Mouse (Mus musculus): ENCODE data around the gene Ahr.

The Ahr gene

DNA sequence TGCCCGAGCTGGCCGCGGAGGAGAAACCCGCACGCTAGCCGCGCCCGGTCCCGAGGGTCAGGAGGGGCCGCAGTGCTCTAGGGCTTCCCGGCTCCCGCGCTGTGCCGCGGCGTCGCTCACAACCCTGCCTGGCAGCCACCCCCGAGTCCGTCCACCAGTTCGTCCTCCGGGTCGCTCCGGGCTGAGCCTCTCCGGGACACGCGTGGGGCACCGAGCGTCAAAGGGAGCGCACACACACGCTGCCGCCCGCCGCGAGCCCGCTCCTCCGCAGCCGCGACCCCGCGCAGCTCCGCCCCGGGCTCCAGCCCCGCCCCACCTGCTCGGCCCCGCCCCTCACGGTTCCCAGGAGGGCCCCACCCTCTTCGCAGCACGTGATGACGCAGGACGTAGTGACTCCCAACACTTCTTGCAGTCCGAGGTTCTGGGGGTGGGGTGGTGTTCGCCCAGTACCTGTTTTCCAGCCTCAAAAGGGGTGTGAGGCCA, at the start of gene Ahr:
Ahr (minus strand) TSS at position 285 of the 483 bp plus-strand sequence.
- DNase-seq = peak; percentile 87

DNA sequence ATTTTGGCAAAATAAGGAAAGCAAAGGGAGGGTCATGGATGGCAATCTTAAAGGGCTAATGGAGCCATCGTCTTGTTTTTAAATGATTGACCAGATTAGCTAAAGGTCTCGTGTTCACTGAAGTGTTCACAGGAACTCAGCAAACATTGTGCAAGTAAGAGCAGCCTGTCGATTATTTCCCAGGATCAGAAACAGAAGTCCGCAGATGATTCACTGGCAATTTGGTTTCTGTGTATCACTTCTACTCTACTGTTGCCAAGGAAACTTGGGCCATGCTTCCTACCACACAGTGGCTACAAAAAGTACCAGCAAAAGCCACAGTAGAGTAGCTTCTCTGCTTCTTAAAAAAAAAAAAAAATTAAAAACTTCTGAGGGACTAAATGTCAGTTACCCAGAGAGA, 44.0 kb upstream of the Ahr start:
- DNase-seq = no peak

DNA sequence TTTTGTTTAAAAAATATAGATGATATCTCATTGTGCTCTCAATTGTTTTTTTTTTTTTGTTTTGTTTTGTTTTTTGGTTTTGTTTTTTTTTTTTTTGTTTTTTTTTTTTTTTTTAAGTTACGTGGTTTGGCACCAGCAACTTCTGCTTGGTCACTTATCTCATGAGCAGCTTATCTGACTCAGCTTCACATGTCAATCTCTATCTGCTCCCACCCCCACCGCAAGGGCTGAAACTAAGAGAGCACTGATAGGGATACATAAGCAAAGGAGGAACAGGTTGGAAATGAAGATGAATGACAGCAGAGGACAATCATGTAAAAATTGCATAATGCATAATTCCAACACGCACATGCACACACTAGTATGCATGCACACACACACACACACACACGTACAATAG, 41.3 kb upstream of the Ahr start:
- no peak for DNase-seq

DNA sequence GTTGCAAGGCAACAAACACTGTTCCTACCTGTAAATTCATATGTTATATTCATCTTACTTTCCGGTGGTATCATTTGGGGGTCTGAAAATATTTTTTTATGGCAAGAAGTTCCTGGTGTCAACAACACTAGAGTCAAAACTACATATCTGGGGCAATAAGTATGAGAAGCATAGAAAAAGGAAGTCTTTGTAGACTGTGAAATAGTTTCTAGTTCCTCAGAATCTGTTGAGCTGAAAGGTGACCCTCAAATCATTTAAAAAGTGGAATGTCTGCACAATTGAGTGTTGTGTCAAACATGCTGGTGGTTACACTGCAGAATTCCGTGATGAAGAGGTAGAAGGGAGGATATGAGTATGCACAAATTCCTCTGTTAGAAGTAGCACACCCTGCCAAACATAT, 38.9 kb upstream of the Ahr start:
- no peak for DNase-seq

DNA sequence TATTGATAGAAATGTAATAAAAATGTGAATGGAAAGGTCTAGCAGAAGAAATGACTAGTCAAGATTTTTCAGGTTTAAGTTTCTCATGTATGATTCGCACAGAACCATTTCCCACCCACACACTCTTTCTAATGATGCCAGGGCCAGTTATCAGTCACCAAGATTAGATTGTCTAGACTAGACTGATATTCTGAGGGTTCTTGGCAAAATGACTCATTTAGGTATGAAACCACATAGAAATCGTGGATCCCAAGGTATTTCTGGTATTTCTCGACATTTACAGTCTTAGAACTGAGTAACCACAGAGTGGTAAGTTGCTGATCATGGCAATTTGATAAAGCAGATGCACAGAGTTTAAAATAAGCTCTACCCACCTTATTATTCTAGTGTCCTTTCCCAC, 28.0 kb upstream of the Ahr start:
- no peak for DNase-seq

DNA sequence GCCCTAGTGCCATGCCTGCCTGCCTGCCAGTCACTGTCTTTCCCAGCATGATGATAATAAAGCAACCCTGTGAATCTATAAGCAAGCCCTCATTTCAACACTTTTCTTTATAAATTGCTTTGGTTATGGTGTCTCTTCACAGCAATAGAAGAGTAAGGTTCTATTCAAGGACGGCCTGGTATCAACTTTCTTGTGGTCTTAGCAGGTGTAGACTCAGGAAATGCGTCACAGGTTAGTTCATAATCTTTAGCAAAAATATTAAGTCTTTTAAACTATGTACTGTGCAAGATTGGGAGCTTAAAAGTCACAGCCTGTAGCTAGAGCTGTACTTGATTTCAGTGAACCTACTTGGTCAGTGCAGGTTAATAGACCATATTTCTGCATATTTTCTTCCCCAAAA, 24.0 kb upstream of the Ahr start:
- DNase-seq = no peak

DNA sequence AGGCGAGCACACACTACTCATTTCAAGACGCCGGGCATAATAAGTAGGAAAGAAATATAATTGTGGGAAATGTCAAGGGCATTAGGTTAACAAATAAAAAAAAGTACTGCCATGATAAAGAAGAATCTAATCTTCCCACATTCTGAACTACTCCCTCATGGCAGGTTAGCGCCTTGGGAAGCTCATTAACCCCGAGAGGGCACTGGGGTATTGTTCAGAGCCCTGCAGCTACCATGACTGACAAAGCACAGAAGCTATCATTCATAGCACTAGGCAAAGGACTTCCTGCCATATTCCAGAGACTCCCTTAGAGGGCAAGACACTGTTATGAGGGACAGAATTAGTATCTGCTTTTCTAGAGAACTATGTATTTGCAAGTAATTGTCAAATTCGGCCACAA, 21.1 kb upstream of the Ahr start:
- no peak for DNase-seq

DNA sequence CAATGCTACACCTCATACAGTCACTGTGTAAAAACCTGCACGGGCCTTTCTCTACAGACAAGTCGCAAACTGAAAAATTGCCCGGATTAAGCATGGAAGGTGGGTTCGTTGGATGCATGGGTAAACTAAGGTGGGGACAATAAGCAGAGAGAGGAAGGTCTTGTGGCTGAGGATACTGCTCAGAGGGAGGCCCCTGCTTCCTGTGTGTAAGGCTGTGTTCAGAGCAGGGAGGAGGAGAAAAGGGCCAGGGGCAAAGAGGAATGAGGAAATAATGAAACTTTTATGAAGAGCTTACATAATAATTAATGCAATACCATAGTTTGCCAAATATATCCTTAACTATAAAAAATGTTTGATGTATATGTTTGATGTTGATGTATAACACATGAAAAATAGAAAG, 19.5 kb upstream of the Ahr start:
- no peak for DNase-seq

DNA sequence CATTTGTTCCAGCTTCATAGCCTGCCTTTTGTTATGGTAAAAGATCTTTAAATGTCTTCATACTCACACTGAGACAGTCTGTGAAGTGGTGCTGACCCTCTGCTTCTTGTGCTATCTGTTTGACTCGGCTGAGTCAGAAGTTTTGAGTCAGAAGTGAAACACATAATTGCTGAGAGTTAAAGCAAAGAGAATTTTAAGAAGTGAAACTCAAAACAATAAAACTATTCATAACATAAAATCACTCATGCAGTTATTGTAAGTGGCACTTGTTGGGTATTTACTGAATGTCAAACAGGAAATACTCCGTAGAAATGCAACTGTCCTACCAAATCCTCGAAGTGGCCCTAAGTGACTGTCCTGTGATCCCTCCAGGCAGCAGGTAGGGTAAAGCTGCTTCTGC, 18.3 kb upstream of the Ahr start:
- DNase-seq = no peak

DNA sequence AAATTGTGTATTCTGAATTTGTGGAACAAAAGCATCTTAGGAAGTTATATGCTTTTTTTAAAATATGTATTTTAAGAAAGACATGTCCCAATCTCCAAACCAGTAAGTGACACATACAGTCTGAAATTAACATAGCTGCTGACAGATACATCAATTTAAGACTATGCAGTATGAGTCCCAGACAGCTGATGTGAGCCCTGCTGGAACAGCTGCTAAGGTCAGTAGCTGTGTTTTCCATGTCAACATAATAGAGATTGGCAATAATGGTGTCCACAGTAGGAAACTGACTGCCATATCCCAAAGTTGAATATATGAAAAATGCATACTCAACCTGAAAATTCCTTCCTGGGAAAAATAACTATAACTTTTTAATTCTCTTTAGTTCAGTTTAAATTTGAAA, 15.5 kb upstream of the Ahr start:
- no peak for DNase-seq

DNA sequence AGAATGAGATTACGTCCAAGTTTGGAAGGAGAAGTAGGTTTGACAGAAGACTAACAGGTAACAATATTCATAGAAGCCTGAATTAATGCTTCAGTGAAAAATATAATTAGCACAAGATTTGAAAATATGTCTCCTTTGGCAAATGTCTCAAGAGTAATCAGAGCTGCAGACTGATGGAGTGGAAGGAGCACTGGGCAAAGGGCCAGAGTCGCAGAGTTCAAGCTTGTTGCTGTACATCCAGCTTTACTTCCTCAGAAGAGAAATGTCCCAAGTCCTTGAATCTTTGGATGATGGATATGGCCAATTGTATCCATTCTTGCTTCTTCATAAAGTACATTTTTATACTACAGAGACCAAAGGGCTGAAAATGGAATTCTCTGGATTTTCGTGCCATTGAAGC, 8.0 kb upstream of the Ahr start:
- DNase-seq = no peak

DNA sequence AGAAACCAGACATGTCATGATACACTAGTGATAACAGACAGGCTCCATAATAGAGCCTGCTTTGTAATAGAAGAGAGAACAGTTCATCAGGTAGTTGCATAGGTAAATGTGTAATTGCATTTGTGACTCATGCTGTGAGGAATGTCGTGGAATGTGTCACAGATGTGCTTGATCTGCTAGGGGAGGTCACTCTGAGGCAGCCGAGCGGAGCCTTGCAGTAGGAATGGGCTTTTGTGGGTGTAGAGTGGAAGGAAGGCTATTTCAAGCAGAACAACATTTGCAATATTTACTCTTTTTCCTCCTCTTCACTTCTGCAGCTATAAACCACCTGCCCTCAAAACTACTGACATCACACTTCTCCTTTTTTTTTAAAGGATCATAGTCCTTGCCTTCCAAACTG, 4.0 kb upstream of the Ahr start:
- no peak for DNase-seq

DNA sequence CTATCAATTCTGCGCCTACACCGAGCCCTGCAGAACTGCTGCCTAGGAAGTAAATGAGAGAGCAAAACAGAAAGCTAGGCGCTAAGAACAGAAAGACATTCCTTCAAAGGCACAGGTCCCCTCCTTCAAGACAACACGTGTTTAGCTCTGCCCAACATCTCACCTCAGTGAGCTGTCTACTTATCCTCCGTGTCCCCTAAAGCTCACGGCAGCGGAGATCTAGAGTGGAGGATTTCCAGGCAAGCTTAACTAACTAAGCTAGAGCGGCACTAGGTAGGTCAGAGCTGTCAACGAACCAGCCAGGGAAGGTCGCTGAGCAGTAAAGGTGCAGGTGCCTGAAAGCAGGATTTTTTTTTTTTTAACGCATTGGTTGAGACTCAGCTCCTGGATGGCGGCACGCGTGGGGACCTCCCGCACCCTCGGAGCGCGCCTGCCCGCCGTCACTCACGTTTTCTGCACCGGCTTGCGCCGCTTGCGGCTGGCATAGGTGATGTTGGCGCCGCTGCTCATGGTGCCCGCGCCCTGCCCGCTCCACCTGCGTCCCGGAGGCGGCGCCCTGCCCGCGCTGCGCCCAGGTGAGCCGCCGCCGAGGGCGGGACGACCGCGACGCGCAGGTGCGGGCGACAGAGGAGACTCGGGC, 604 bp downstream of the Ahr start:
- DNase-seq = peak; percentile 75

DNA sequence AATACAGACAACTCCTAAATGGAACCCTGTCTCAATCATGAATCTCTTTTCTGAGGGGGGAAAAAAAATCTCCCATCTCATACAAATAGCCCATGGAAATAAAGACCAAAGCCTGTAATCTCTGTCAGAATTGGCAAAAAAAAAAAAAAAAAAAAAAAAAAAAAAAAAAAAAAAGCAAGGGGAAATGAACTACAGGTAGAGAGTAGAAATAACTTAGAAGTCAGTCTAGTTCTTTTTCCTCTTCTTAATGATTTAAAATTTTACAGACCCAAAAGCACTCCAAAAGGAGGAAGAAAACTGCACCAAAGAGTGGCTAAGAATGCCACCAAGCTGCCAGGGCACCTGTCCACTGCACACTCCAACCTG, 1.1 kb downstream of the Ahr start:
- DNase-seq = no peak

DNA sequence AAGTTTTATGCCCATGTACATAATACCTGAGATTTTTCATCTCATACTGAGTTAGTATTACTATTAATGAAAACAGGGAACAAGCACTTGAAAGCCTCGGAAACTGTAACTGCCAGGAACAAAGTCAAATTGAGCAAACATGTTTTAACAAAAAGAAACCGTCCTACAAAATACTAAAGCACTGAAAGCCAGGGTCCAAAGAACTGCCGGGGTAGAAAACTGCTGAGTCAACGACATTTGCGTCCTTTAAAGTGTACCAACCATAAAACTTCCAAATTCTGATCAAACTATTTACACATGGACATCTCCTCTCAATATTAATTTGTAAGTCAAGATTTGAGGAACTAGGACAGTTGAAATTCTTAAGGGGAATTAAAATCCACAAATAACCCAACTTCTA, 1.7 kb downstream of the Ahr start:
- no peak for DNase-seq

DNA sequence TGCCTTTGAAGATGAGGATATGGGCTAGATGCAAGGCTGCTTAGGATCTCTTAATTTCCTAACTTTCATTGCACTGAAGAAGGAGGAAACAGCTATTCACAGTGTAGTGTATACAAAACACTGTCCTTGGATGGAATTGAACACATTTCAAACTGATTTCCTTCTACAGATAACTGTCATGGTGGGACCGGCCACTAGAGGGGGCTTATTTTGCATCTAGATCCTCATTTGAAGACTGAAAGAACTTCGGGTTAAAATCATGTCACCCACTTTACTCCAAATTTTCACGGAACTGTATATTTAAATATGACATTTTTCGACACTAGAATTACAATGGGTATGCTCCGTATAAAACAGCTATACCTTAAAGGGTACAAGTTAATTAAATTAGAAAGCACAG, 2.7 kb downstream of the Ahr start:
- DNase-seq = peak; percentile 76

DNA sequence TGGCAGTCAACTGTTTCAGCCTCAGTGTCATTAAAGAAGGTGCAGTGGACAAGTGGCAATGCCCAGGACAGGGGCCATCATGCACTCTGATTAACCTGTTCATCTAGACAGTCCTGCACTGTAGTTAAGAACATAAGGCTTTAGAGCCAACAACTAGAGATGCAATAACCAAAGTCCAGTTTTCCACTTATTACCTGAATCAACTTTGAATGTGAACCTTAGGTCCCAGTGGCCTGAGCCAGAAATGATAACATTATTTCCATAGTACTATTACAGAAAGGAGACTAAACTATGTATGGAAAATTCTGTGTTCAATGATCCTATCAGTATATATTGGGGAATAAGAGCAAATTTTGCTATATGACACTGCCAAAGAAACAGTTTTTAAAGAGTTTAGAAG, 4.3 kb downstream of the Ahr start:
- no peak for DNase-seq

DNA sequence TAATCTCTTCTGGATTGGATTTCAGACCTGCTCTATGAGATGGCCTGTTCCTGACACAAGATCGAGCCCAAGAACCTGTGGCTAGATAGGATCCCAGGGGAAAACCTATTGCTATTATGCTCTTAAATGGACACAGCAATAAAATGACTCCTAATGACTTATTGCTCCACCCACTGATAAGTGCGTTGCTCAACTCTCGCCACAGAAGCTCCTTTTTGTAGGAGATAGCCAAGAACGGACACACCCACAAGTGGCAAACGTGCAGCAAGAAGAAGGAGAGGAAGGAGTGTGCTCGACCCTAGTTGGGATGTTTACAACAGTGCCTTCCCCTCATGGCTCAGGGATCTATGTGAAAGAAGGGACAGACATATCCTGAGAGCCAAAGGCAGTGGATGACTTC, 7.4 kb downstream of the Ahr start:
- no peak for DNase-seq

DNA sequence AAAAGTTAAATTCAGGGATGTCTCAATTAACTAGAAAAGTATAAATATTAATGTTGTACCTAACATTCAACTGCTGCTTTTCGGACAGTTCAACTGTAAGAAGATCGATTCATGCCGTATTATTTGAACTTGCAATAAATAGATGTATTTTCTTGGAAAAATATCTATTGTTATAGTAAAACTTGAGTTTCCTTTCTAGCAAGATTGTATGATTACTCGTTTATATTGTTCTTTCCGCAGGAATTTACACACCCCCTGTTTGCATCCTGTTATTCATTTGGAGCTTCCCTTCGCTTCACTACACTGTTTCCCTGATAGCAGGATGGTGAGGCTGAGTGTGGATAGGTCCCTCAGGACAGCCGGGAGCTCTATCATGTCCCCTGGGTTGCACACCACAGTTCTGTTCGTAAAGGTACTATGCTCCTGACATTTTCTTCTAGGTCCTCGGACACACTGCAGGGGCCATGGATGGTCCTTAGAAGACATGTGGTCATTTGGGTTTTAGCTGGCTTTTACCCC, 12.2 kb downstream of the Ahr start:
- DNase-seq = no peak

DNA sequence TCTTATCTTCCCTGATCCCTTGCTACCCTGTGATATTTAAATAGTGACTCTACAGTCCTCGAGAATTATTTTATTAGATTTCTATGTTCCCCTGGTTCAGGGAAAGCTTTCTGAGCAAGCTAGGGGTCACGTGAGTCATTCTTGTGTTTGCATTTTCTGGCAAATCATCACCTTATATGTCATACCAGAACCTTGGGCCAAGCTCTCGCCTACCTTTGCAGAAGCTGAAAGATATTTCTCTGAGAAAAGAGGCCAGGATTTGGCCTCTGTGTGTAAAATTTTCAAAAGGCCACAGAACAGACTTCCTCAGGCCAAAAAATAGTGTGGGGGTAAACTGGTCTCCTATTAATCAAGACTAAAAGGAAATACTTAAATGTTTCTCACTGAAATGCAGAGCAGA, 19.2 kb downstream of the Ahr start:
- no peak for DNase-seq

DNA sequence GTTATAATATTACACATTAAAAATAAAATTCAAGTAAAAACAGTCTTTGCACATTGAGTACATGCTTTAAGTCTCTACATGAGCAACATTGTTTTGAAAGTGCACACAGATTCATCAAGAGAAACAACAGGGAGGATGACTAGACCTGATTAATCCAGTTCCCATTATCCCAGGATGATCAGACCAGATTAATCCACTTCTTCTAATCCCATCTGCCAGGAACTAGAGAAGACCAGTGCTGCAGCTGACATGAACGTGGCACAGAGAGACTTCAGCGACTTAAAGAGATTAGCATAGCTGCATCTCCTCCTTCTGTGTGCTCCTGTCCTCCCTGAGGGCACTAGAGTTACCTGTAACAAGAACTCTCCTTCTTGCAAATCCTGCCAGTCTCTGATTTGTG, 20.2 kb downstream of the Ahr start:
- DNase-seq = no peak

DNA sequence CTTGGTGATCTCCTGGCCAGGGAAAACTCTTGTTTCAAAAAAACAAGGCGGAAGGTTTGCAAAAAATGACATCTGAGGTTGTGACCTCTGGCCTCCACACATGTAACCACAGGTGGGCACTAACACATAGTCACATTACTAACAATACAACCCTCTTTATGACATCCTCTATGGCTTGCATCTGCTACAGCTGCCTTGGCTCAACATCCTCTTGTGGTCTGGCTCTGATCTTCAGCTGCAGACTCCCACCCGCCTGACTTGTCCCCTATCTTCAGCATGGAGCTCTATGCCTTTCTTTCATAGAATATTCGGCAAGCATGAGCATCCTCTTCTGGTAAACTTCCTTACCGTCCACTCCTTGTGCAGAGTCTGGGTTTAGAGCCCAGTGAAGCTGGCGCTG, 24.1 kb downstream of the Ahr start:
- no peak for DNase-seq

DNA sequence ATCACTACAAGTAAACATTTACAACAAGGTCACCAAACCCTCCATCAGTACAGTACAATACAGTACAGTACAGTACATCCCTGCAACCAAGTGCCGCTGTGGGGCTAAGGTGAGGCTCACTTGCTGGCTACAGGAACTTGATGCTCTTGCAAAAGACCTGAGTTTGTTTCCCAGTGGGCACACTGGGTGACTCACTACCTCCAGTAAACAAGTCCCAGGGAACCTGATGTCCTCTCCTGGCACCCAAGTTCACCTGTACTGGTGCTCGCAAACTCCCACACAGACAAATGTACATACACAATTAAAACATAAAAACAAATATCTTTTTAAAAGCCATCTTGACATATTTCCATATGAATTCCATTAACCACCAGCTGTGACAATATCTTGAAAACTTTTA, 28.5 kb downstream of the Ahr start:
- no peak for DNase-seq

DNA sequence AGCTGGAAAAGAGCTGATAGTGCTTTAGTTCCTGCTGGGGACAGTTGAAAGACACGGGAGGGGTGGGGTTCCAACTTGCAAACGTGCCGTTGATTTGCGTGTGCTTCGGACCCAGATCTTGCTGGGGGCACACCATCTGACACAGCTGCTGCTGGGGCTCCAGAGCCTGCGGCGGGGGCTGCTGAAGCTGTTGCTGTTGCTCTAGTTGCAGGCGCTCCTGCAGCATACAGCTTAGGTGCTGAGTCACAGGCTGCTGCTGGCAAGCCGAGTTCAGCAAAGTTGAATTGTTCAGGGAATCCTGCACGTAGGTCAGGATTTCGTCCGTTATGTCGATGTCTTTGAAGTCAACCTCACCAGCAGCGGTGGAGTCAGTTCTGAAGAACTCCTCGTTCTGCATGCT, 30.8 kb downstream of the Ahr start:
- no peak for DNase-seq

DNA sequence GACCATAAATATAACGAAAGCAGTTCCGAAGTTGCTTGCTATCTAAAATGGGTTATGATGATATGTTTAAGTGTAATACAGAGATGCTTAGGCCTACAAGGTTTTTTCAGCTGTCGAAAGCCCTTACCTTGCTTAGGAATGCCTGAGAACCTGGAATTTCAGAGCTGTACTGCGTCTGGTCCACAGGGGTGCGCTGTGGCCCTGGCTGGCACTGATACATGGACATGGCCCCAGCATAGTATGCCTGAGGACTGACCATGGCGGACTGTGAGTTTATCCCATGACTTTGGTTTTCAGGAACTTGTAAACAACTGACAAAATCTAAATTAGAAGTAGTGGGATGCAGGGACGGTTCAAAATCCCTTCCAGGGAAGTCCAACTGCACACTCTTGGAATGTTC, 31.3 kb downstream of the Ahr start:
- DNase-seq = no peak

DNA sequence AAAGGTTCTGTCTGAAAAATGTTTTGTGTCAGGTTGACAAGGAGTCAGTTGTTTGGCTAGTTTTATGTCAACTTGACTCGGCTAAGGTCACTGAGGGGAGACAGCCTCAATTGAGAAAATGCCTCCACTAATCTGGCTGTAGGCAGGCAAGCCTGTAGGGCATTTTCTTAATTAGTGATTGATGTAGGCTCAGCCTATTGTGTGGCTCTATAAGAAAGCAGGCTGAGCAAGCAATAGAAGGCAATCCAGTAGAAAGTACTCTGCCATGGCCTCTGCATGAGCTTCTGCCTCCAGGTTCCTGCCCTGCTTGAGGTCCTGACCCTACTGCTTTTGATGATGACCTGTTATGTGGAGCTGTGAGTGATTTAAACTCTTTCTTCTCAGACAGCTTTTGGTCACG, 33.4 kb downstream of the Ahr start:
- DNase-seq = no peak

All from kidney, adult 18-20 months (tissue).